Mouse (Mus musculus) heart, postnatal 0 days (tissue): ENCODE data around the gene Adra1b.

Experiments
- CTCF ChIP-seq: IDR thresholded peaks from 2 replicates; pipeline ENCODE4 v1.5.1; 2016; ENCODE audit warnings: antibody characterized with exemption, control low read depth, low read depth
- EP300 ChIP-seq: IDR thresholded peaks from 2 replicates; pipeline ENCODE4 v1.6.1; 2016; ENCODE audit warnings: antibody characterized with exemption, low read depth

DNA sequence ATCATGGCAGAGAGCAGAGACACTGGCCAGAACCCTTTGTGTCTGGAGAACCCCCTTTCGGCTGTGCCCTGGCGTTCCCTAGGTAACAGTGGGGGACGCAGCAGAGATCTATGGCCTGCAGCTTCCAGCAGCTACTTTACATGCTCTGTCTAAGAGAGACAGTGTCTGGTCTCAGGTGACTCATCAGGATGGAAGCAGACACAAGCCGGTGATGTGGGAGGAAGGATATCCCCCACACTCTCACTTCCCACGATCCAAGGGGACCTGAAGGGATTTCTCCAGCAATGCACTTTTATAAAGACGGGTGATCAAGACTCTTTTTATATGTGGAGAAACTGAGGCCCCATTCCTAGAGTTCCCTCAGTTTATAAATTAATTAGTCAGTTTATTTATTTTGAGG lies 48.0 kb downstream of the Adra1b start:
- no peak for TF ChIP-seq CTCF
- no peak for TF ChIP-seq EP300
